Mouse (Mus musculus) kidney, postnatal 0 days (tissue): Measurements from ENCODE around the gene Asic2. TPM values are rescaled to one million over a fixed set of nuclear protein-coding genes. Genes with fewer than 3 reads are reported as not detected.

Source experiments
- ATAC-seq: fragments of 200-750 bp; cut with Nextera tagmentation; replicated peaks from 2 replicates; pipeline ENCODE4 v1.8.0; 2017; ENCODE audit warnings: low read depth, moderate number of reproducible peaks, moderate TSS enrichment, moderate library complexity; ENCODE audit not compliant: low FRiP score
- DNase-seq: peaks from one replicate; pipeline ENCODE4 v3.0.0-alpha.2; 2016; ENCODE audit warnings: low spot score
- H3K27ac ChIP-seq: fragments of 300-500 bp; sonication (generic); 2 replicates; pipeline ENCODE4 v1.5.1; 2014; ENCODE audit warnings: mild to moderate bottlenecking
- H3K27me3 ChIP-seq: fragments of 300-500 bp; sonication (generic); 2 replicates; pipeline ENCODE4 v1.6.1; 2014; ENCODE audit warnings: low read length, mixed read lengths; ENCODE audit not compliant: insufficient read depth
- H3K36me3 ChIP-seq: fragments of 300-500 bp; sonication (generic); 2 replicates; pipeline ENCODE4 v1.6.1; 2014; ENCODE audit warnings: low read length, mixed read lengths; ENCODE audit not compliant: insufficient read depth
- H3K4me1 ChIP-seq: fragments of 300-500 bp; sonication (generic); replicated peaks from 2 replicates; pipeline ENCODE4 v1.6.1; 2014; ENCODE audit warnings: antibody characterized with exemption, low read length, mixed read lengths; ENCODE audit not compliant: insufficient read depth
- H3K4me2 ChIP-seq: fragments of 300-500 bp; sonication (generic); 2 replicates; pipeline ENCODE4 v1.6.1; 2014; ENCODE audit warnings: mild to moderate bottlenecking, low read length, moderate library complexity, mixed read lengths
- H3K4me3 ChIP-seq: fragments of 300-500 bp; sonication (generic); replicated peaks from 2 replicates; pipeline ENCODE4 v1.5.1; 2014; ENCODE audit warnings: low read depth, low read length
- H3K9ac ChIP-seq: fragments of 300-500 bp; sonication (generic); 2 replicates; pipeline ENCODE4 v1.6.1; 2014; ENCODE audit warnings: low read depth, low read length
- H3K9me3 ChIP-seq: fragments of 300-500 bp; sonication (generic); replicated peaks from 2 replicates; pipeline ENCODE4 v1.6.1; 2016; ENCODE audit warnings: low read length, inconsistent platforms, mixed read lengths
- CTCF ChIP-seq: IDR thresholded peaks from 2 replicates; pipeline ENCODE4 v1.5.1; 2016; ENCODE audit warnings: antibody characterized with exemption, low read depth, mild to moderate bottlenecking, moderate library complexity
- WGBS: fragments of 180-500 bp; shearing (Covaris S2); extraction: QIAGEN DNeasy Blood & Tissue Kit; methylation state at CpG from one replicate; pipeline ENCODE4 v1.1.7; 2014; 5-methylcytosine and 5-hydroxymethylcytosine counted together
- polyA plus RNA-seq: library from polyadenylated mRNA; unstranded; fragments of >200 nt; fragmentation: Nextera tagmentation; extraction: Ambion mirVana; gene quantifications from 2 replicates; pipeline ENCODE4 v1.2.1, GENCODE M21; 2015

The Asic2 gene
- polyA plus RNA-seq, 1 experiment from 2014 or later, result 2.6 TPM

DNA sequence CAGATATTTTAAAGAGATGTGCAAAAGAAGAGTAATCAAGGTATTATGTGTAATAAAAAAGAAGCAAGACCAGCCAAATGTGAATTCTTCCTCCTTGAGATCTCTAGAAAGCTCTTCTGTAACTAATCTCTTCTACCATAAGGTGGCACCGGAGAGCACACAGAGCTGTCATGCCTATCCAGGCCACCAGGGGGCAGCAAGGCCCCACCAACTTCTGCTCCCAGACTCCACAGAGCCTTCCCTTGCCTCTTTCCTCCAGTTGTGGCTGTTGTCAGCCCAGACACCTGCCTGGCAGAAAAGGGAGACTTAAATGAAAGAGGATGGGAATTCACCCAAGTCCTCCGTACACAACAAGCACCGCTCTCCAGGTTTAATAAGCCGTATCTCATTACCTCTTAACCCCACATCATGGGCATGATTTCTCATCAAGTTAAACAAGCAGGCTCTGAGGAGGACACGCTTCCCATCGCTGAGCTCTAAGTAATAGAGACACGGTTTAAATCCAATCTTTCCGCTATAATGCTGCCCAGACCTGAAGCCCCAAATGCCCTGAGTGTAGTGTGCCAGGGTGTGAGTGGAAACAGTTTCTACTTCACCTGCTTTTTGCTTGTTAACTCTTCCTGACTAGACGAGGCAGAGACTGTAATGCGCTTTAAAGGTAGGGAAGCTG, 28.1 kb upstream of the Asic2 start:
- WGBS, result 53% methylated on average over 10 of the region's 10 CpGs
- Histone ChIP-seq H3K27me3 (no peaks in the 10 kb centered on the region), H3K27ac (no peak overlapping the region), H3K4me2 (no peak overlapping the region), H3K4me3 (no peak overlapping the region), H3K4me1 (no peaks in the 10 kb centered on the region), H3K9ac (no peak overlapping the region), H3K36me3 (no peaks in the 10 kb centered on the region), H3K9me3 (no peaks in the 10 kb centered on the region)
- DNase-seq, result peak; percentile 78
- peak; percentile 100 for TF ChIP-seq CTCF
- no peak for ATAC-seq

DNA sequence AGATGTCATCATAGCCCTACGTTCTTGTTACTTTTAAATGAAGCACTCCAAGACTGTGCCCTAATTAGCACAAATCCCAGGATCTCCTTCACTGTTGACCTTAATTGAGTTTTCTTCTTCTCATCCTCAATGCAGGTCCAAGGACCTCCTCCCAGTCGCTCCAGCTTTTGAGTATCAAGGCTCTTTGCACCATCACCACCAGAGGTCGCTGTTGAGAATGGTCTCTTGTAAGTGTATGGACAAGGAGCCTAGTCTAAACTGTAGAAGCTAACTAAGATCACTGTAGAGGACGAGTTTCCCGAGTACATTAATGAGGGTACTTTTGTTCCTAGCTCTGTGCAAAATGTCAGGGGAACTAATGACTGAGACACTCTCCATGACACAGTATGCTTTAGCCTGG, 14.9 kb upstream of the Asic2 start:
- no peak for ATAC-seq
- DNase-seq, result peak; percentile 81
- no peaks in the 10 kb centered on the region for H3K36me3 ChIP-seq
- no peak overlapping the region for H3K4me2 ChIP-seq
- no peak overlapping the region for H3K27ac ChIP-seq
- H3K27me3 ChIP-seq, result no peaks in the 10 kb centered on the region
- WGBS, result 44% methylated on average over 5 of the region's 5 CpGs
- H3K9ac ChIP-seq, result no peak overlapping the region
- peak; percentile 78 for TF ChIP-seq CTCF
- H3K9me3 ChIP-seq, result no peaks in the 10 kb centered on the region
- 0 out of 2 replicates have a peak, but pooled peaks cover 4% of the 10 kb centered on the region for H3K4me1 ChIP-seq
- no peak overlapping the region for H3K4me3 ChIP-seq

DNA sequence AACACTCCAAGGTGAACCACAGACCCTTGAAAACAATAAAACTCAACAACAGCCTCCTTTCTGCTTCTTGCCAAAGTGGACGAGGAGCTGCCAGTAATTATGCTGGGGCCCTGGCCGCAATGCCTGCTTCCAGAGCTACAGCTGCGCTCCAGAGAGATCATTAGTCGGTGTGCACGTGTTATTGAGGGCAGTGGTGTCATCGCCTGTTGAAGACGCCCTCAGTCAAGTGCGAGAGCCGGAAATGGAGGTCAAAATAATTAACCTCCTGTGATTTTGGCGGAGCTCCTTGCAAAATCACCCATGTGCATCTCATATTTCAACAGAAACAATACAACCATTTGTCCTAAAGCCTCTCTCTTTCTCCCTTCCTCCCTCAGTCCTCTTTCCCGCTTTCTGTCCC, 13.9 kb upstream of the Asic2 start:
- Histone ChIP-seq H3K4me2 (no peak overlapping the region), H3K27me3 (no peaks in the 10 kb centered on the region), H3K4me3 (no peak overlapping the region), H3K9ac (no peak overlapping the region), H3K9me3 (no peaks in the 10 kb centered on the region), H3K27ac (no peak overlapping the region), H3K4me1 (0 out of 2 replicates have a peak, but pooled peaks cover 4% of the 10 kb centered on the region), H3K36me3 (no peaks in the 10 kb centered on the region)
- ATAC-seq (no peak), DNase-seq (peak; percentile 25)
- 7% methylated on average over 11 of the region's 11 CpGs for WGBS
- no peak for TF ChIP-seq CTCF

DNA sequence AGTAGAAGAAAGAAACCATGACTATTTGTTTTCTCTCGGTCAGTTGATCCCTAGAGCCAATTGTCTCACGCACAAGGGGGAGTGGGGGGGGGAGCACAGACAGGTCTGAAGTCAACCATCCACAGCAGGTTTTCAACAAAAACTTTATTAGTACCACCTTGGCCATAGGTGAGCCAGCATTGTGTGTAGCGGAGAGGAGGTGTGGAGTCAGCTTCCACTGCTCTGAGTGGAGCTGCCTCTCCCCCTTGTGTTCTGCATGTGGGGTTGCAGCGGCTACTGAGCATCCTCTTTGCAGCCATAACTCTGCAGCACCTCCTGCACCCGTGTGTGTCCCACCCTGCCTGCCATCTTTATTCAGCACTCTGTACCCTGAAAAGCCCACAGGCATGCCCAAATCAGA, 6.3 kb upstream of the Asic2 start:
- no peak overlapping the region for H3K27ac ChIP-seq
- no peak overlapping the region for H3K4me2 ChIP-seq
- H3K4me3 ChIP-seq, result no peak overlapping the region
- DNase-seq (peak; percentile 18), ATAC-seq (no peak)
- H3K36me3 ChIP-seq, result no peaks in the 10 kb centered on the region
- H3K9me3 ChIP-seq, result no peaks in the 10 kb centered on the region
- no peaks in the 10 kb centered on the region for H3K4me1 ChIP-seq
- 18% methylated on average over 5 of the region's 5 CpGs for WGBS
- peak; percentile 60 for TF ChIP-seq CTCF
- peaks cover 1% of the 10 kb centered on the region; the same call in 1 of the 2 replicates for H3K27me3 ChIP-seq
- H3K9ac ChIP-seq, result no peak overlapping the region

DNA sequence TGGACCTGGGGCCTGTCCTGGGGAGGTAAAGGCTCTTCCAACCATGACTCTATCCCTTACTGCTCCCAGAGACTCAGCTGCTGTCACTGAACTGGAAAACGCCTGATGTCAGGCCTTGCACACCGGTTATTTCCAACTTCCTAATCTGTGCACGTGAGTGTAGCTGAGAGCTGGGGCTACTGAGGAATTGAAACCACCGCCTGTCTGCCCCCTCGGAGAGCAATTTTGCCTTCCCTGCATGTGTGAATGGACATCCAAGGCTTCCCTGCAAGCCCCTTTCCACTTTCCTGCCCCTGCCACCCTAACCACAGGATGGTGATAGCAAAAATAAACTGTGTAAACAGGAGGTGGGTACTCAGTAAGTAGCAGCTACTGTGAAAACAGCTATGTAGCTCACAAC, 5.4 kb upstream of the Asic2 start:
- Histone ChIP-seq H3K27ac (no peak overlapping the region), H3K9ac (no peak overlapping the region), H3K4me1 (no peaks in the 10 kb centered on the region), H3K4me2 (no peak overlapping the region), H3K36me3 (no peaks in the 10 kb centered on the region), H3K9me3 (no peaks in the 10 kb centered on the region), H3K27me3 (peaks cover 4% of the 10 kb centered on the region; the same call in 1 of the 2 replicates), H3K4me3 (no peak overlapping the region)
- ATAC-seq (no peak), DNase-seq (no peak)
- WGBS, result 40% methylated on average over 5 of the region's 5 CpGs
- no peak for TF ChIP-seq CTCF

DNA sequence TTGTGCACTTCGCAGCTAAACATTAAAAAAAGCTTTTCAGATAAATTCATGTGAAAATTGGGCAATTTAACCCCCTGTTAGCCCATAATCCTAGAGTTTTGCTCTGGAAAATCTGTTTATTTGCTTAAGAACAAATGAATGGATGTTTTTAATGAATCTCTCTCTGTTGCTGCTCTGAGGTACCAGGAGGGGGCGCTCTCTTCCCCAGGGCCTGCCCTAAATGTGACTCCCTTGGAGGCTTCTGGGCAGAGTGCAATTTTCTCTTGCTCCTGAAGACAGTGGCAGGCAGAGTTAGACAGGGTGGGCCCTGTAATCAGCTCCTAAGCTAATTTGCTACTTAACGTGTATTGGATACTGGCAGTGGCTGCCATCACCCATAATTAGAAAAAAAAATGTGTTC, 3.8 kb upstream of the Asic2 start:
- H3K27ac ChIP-seq, result no peak overlapping the region
- no peak for ATAC-seq
- no peaks in the 10 kb centered on the region for H3K36me3 ChIP-seq
- WGBS, result 61% methylated on average over 3 of the region's 3 CpGs
- DNase-seq, result no peak
- H3K27me3 ChIP-seq, result peaks cover 12% of the 10 kb centered on the region; the same call in 1 of the 2 replicates
- peak; percentile 41; the same call in 1 of the 2 replicates for TF ChIP-seq CTCF
- H3K4me3 ChIP-seq, result no peak overlapping the region
- no peaks in the 10 kb centered on the region for H3K9me3 ChIP-seq
- H3K9ac ChIP-seq, result no peak overlapping the region
- no peak overlapping the region for H3K4me2 ChIP-seq
- H3K4me1 ChIP-seq, result no peaks in the 10 kb centered on the region
